Mouse (Mus musculus): ENCODE measurements around the gene Ibtk. TPM values are rescaled to one million over a fixed set of nuclear protein-coding genes. Genes with fewer than 3 reads are reported as not detected.

Ibtk gene
- polyA plus RNA-seq, 1 experiment: 0.85 TPM

- Histone ChIP-seq H3K36me3 (ENCODE audit: control insufficient read depth) (no peaks in the 10 kb centered on the region), H3K27me3 (ENCODE audit: control insufficient read depth) (no peaks in the 10 kb centered on the region), H3K9me3 (ENCODE audit: control insufficient read depth, low read length) (no peaks in the 10 kb centered on the region), H3K4me3 (replicated peaks) (no peak overlapping the region), H3K4me1 (ENCODE audit: control insufficient read depth) (no peaks in the 10 kb centered on the region)
- TF ChIP-seq GATA1 (IDR thresholded peaks at IDR 0.05; ENCODE audit: low read length): no peak
- TF ChIP-seq TAL1 (IDR thresholded peaks at IDR 0.05; ENCODE audit: low read length): no peak
These were observed 18.1 kb upstream of the Ibtk start for GRCm38 (mm10) chr9:85767255-85767654.

DNA sequence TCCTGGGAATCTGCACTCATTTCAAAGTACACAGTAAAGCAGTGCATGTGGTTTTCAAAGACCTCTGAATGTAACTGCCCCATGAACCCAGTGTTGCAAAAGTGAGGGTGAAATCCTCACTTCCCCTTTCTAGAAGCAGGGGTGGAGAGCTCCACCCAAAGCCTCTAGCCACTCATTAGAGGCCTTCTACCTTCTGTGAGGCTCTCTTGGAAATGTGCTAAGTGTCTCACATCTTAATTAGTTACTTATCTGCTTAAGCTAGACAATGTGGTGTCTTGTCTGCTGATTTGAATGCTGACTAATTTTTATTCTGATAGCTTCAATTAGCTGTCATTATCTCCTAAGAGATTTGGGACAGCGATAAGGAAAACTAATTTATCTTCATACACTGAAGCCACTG lies 13.3 kb upstream of the Ibtk start:
- Histone ChIP-seq H3K36me3 (ENCODE audit: control insufficient read depth) (no peaks in the 10 kb centered on the region), H3K4me3 (replicated peaks) (no peak overlapping the region), H3K4me1 (ENCODE audit: control insufficient read depth) (no peaks in the 10 kb centered on the region), H3K27me3 (ENCODE audit: control insufficient read depth) (no peaks in the 10 kb centered on the region), H3K9me3 (ENCODE audit: control insufficient read depth, low read length) (no peaks in the 10 kb centered on the region)
- no peak for TF ChIP-seq GATA1 (IDR thresholded peaks at IDR 0.05; ENCODE audit: low read length)
- TF ChIP-seq TAL1 (IDR thresholded peaks at IDR 0.05; ENCODE audit: low read length): no peak

- Histone ChIP-seq H3K9me3 (ENCODE audit: control insufficient read depth, low read length) (no peaks in the 10 kb centered on the region), H3K4me3 (replicated peaks) (peak overlapping the region; percentile 97), H3K4me1 (ENCODE audit: control insufficient read depth) (peaks cover 42% of the 10 kb centered on the region), H3K36me3 (ENCODE audit: control insufficient read depth) (peaks cover 12% of the 10 kb centered on the region), H3K27me3 (ENCODE audit: control insufficient read depth) (no peaks in the 10 kb centered on the region)
- TF ChIP-seq TAL1 (IDR thresholded peaks at IDR 0.05; ENCODE audit: low read length): no peak
- TF ChIP-seq GATA1 (IDR thresholded peaks at IDR 0.05; ENCODE audit: low read length): no peak
These were observed 1.7 kb upstream of the Ibtk start for GRCm38 (mm10) chr9:85750797-85751196.

DNA sequence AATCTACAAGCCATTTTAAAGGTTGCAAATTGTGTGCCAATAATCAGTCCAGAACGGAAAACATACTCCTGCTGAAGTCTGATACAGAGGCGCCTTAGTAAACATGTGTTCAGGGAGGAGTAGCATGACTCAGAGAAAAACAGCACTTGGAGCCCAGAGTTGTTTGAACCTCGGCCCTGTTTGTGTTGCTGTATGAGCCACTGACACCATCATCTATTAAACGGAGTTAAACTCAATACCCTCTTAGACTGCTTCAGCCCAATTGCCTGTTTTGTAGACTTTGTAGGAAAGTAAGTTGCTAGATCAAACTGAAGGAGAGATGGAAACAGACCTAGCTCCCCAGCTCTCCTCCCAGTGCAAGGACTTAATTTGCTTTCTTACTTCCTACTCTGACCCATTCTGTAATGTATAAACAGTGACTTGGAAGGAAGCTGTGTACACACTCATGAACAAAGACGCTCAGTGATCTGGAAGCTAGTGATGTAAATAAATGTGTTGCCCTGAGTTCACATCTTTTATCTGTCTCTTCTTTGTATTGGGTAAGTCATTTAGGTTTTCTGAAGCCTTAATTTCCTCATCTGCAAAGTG lies 882 bp upstream of the Ibtk start:
- H3K27me3 ChIP-seq (ENCODE audit: control insufficient read depth): no peaks in the 10 kb centered on the region
- peak overlapping the region; percentile 97 for H3K4me3 ChIP-seq (replicated peaks)
- H3K4me1 ChIP-seq (ENCODE audit: control insufficient read depth): peaks cover 49% of the 10 kb centered on the region
- peak; percentile 54 for TF ChIP-seq TAL1 (IDR thresholded peaks at IDR 0.05; ENCODE audit: low read length)
- TF ChIP-seq GATA1 (IDR thresholded peaks at IDR 0.05; ENCODE audit: low read length): peak; percentile 34; the same call in 1 of the 2 replicates
- H3K9me3 ChIP-seq (ENCODE audit: control insufficient read depth, low read length): no peaks in the 10 kb centered on the region
- H3K36me3 ChIP-seq (ENCODE audit: control insufficient read depth): peaks cover 20% of the 10 kb centered on the region

GRCm38 (mm10) chr9:85748204-85749141 lies 661 bp downstream of the Ibtk start:
- Histone ChIP-seq H3K36me3 (ENCODE audit: control insufficient read depth) (peaks cover 27% of the 10 kb centered on the region), H3K9me3 (ENCODE audit: control insufficient read depth, low read length) (no peaks in the 10 kb centered on the region), H3K27me3 (ENCODE audit: control insufficient read depth) (no peaks in the 10 kb centered on the region), H3K4me3 (replicated peaks) (peak overlapping the region; percentile 97), H3K4me1 (ENCODE audit: control insufficient read depth) (peaks cover 50% of the 10 kb centered on the region)
- TF ChIP-seq TAL1 (IDR thresholded peaks at IDR 0.05; ENCODE audit: low read length) (no peak), GATA1 (IDR thresholded peaks at IDR 0.05; ENCODE audit: low read length) (no peak)

DNA sequence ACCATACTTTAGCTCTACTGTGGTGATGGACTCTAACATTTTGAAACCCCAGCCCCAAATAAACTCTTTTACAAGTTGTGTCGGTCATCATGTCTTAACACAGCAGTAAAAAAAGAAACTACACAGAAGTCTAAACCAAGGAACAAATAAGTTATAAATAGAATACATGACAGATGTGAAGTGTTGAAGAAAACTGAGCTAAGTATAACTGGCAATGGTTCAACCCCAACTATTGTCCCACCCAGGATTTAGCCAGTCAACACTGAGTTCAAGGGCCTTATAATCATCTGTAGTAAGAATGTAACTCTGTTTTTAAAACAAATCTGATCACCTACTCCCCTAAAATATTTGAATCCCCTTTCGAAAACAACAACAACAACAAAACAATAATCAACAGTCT lies 3.6 kb downstream of the Ibtk start:
- H3K27me3 ChIP-seq (ENCODE audit: control insufficient read depth): no peaks in the 10 kb centered on the region
- TF ChIP-seq TAL1 (IDR thresholded peaks at IDR 0.05; ENCODE audit: low read length) (no peak), GATA1 (IDR thresholded peaks at IDR 0.05; ENCODE audit: low read length) (no peak)

GRCm38 (mm10) chr9:85743358-85743757 lies 5.8 kb downstream of the Ibtk start:
- no peak for TF ChIP-seq TAL1 (IDR thresholded peaks at IDR 0.05; ENCODE audit: low read length)
- no peak for TF ChIP-seq GATA1 (IDR thresholded peaks at IDR 0.05; ENCODE audit: low read length)
- Histone ChIP-seq H3K4me1 (ENCODE audit: control insufficient read depth) (peaks cover 24% of the 10 kb centered on the region), H3K9me3 (ENCODE audit: control insufficient read depth, low read length) (no peaks in the 10 kb centered on the region), H3K4me3 (replicated peaks) (no peak overlapping the region), H3K36me3 (ENCODE audit: control insufficient read depth) (peaks cover 77% of the 10 kb centered on the region), H3K27me3 (ENCODE audit: control insufficient read depth) (no peaks in the 10 kb centered on the region)

More for the DNA sequence above, 3.6 kb downstream of the Ibtk start:
- Histone ChIP-seq H3K4me3 (replicated peaks) (no peak overlapping the region), H3K36me3 (ENCODE audit: control insufficient read depth) (peaks cover 55% of the 10 kb centered on the region), H3K4me1 (ENCODE audit: control insufficient read depth) (peaks cover 37% of the 10 kb centered on the region), H3K9me3 (ENCODE audit: control insufficient read depth, low read length) (no peaks in the 10 kb centered on the region)

- TF ChIP-seq GATA1 (IDR thresholded peaks at IDR 0.05; ENCODE audit: low read length): no peak
- no peak for TF ChIP-seq TAL1 (IDR thresholded peaks at IDR 0.05; ENCODE audit: low read length)
- H3K36me3 ChIP-seq (ENCODE audit: control insufficient read depth): peaks cover 84% of the 10 kb centered on the region
These were observed 7.0 kb downstream of the Ibtk start for GRCm38 (mm10) chr9:85742107-85742506.

GRCm38 (mm10) chr9:85739279-85739678 lies 9.9 kb downstream of the Ibtk start:
- Histone ChIP-seq H3K9me3 (ENCODE audit: control insufficient read depth, low read length) (no peaks in the 10 kb centered on the region), H3K36me3 (ENCODE audit: control insufficient read depth) (peaks cover 96% of the 10 kb centered on the region), H3K4me3 (replicated peaks) (no peak overlapping the region), H3K4me1 (ENCODE audit: control insufficient read depth) (peaks cover 2% of the 10 kb centered on the region; the same call in 1 of the 2 replicates), H3K27me3 (ENCODE audit: control insufficient read depth) (no peaks in the 10 kb centered on the region)
- TF ChIP-seq TAL1 (IDR thresholded peaks at IDR 0.05; ENCODE audit: low read length) (no peak), GATA1 (IDR thresholded peaks at IDR 0.05; ENCODE audit: low read length) (no peak)

More at GRCm38 (mm10) chr9:85742107-85742506, 7.0 kb downstream of the Ibtk start:
- H3K4me1 ChIP-seq (ENCODE audit: control insufficient read depth): peaks cover 18% of the 10 kb centered on the region
- no peaks in the 10 kb centered on the region for H3K27me3 ChIP-seq (ENCODE audit: control insufficient read depth)
- H3K9me3 ChIP-seq (ENCODE audit: control insufficient read depth, low read length): no peaks in the 10 kb centered on the region
- H3K4me3 ChIP-seq (replicated peaks): no peak overlapping the region

All from erythroblast, embryonic 14.5 days (primary cell).